Mouse (Mus musculus): ENCODE measurements around the gene Usp9x. TPM values are rescaled to one million over a fixed set of nuclear protein-coding genes. Genes with fewer than 3 reads are reported as not detected.
A peak's percentile ranks its signal among the peaks of the same experiment; 100 is the strongest.

Usp9x gene
- polyA plus RNA-seq, 1 experiment from 2014 or later: 17.2 TPM

DNA sequence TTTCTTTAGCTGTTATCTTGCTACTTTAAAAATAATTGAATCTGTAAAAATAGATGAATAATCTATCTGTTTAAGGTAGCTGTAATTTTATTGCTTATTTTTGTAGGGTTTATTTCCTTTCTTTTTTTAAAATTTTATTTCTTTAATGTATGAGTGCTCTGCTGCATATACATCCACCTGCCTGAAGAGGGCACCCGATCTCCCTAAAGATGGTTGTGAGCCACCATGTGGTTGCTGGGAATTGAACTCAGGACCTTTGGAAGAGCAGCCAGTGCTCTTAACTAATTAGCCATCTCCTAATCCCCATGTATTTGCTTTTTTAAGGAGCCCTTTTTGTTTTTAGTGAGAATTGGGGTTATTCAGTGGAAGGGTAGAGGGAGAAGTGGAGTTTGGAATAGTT lies 14.3 kb downstream of the Usp9x start:
- H3K36me3 ChIP-seq: no peaks in the 10 kb centered on the region
- H3K4me2 ChIP-seq: no peak overlapping the region
- WGBS: 59% methylated on average over 1 of the region's 1 CpGs
- H3K9ac ChIP-seq: no peak overlapping the region
- H3K27ac ChIP-seq: no peak overlapping the region
- no peaks in the 10 kb centered on the region for H3K27me3 ChIP-seq
- H3K4me1 ChIP-seq (replicated peaks): no peaks in the 10 kb centered on the region; the same call in 1 of the 2 replicates
- no peak for ATAC-seq (replicated peaks; ENCODE audit: insufficient number of reproducible peaks, insufficient read depth, low FRiP score, low read depth)
- no peak overlapping the region for H3K4me3 ChIP-seq
- H3K9me3 ChIP-seq (replicated peaks): no peaks in the 10 kb centered on the region

- Histone ChIP-seq H3K4me3 (no peak overlapping the region), H3K4me1 (replicated peaks) (no peaks in the 10 kb centered on the region), H3K27ac (no peak overlapping the region), H3K9ac (no peak overlapping the region), H3K4me2 (no peak overlapping the region), H3K36me3 (no peaks in the 10 kb centered on the region), H3K27me3 (no peaks in the 10 kb centered on the region), H3K9me3 (replicated peaks) (no peaks in the 10 kb centered on the region)
- 82% methylated on average over 1 of the region's 1 CpGs for WGBS
- no peak for ATAC-seq (replicated peaks; ENCODE audit: insufficient number of reproducible peaks, insufficient read depth, low FRiP score, low read depth)
Observed at GRCm38 (mm10) chrX:13096985-13097384, 25.7 kb downstream of the Usp9x start.

DNA sequence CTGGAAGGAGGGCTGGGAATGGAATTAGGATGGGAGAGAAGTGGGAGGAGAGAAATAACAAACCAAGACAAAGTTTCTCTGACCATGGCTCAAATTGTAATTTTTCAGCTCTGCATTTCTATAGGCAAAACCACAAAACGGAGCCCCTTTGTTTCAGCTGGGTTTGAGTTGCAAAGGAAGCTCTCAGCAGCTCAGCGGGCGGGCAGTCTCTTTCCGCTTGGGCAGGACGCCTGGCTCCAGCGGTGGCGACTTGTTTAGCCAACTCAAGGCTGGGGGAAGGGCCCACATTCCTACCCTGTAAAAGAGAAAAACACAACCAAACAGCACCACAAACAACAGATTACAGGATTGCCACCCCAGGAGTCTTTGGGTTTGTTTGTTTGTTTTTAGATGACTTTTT lies 135.2 kb downstream of the Usp9x start:
- no peak overlapping the region for H3K4me2 ChIP-seq
- no peaks in the 10 kb centered on the region; the same call in 1 of the 2 replicates for H3K27me3 ChIP-seq
- 0 out of 2 replicates have a peak, but pooled peaks cover 4% of the 10 kb centered on the region for H3K4me1 ChIP-seq (replicated peaks)
- H3K9me3 ChIP-seq (replicated peaks): no peaks in the 10 kb centered on the region
- H3K4me3 ChIP-seq: no peak overlapping the region
- H3K36me3 ChIP-seq: no peaks in the 10 kb centered on the region
- no peak for ATAC-seq (replicated peaks; ENCODE audit: insufficient number of reproducible peaks, insufficient read depth, low FRiP score, low read depth)
- no peak overlapping the region for H3K9ac ChIP-seq
- WGBS: 23% methylated on average over 7 of the region's 7 CpGs
- no peak overlapping the region for H3K27ac ChIP-seq

- Histone ChIP-seq H3K4me1 (replicated peaks) (0 out of 2 replicates have a peak, but pooled peaks cover 4% of the 10 kb centered on the region), H3K9ac (no peak overlapping the region), H3K27me3 (no peaks in the 10 kb centered on the region; the same call in 1 of the 2 replicates), H3K9me3 (replicated peaks) (no peaks in the 10 kb centered on the region), H3K27ac (no peak overlapping the region), H3K4me2 (peak overlapping the region; percentile 55), H3K4me3 (peak overlapping the region; percentile 39), H3K36me3 (no peaks in the 10 kb centered on the region)
- ATAC-seq (replicated peaks; ENCODE audit: insufficient number of reproducible peaks, insufficient read depth, low FRiP score, low read depth): peak; percentile 87
- WGBS: 22% methylated on average over 23 of the region's 23 CpGs
Observed at GRCm38 (mm10) chrX:13207512-13208341, 136.4 kb downstream of the Usp9x start.

DNA sequence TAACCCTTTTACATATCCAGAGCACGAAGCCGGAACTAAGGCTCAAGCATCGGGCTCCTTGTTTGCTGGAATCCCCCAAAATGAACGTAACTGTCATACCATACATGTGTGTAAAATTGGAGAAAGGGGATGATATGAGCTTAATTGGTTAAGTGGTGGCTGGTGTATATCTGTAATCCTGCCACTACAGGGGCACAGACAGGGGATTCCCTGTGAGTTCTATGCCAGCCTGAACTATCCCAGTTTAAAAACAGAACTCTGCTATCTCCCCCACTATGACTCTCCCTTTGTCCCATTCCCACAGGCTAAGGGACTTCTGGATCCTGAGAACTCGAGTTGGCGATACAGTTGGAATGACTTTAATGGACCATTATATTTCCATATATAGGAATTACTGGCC lies 137.1 kb downstream of the Usp9x start:
- Histone ChIP-seq H3K36me3 (no peaks in the 10 kb centered on the region), H3K27ac (no peak overlapping the region), H3K9ac (no peak overlapping the region), H3K4me1 (replicated peaks) (0 out of 2 replicates have a peak, but pooled peaks cover 4% of the 10 kb centered on the region), H3K4me2 (peak overlapping the region; percentile 55), H3K27me3 (no peaks in the 10 kb centered on the region; the same call in 1 of the 2 replicates), H3K4me3 (peak overlapping the region; percentile 39), H3K9me3 (replicated peaks) (no peaks in the 10 kb centered on the region)
- 31% methylated on average over 6 of the region's 6 CpGs for WGBS
- no peak for ATAC-seq (replicated peaks; ENCODE audit: insufficient number of reproducible peaks, insufficient read depth, low FRiP score, low read depth)

GRCm38 (mm10) chrX:13214275-13214674 lies 143.0 kb downstream of the Usp9x start:
- Histone ChIP-seq H3K27me3 (no peaks in the 10 kb centered on the region), H3K36me3 (no peaks in the 10 kb centered on the region), H3K4me3 (no peak overlapping the region), H3K4me1 (replicated peaks) (no peaks in the 10 kb centered on the region), H3K27ac (no peak overlapping the region), H3K9ac (no peak overlapping the region), H3K9me3 (replicated peaks) (no peaks in the 10 kb centered on the region), H3K4me2 (no peak overlapping the region)
- no peak for ATAC-seq (replicated peaks; ENCODE audit: insufficient number of reproducible peaks, insufficient read depth, low FRiP score, low read depth)
- WGBS: 59% methylated on average over 1 of the region's 1 CpGs

Other genes starting within 250 kb of the Usp9x start
- 68.6 and 79.6 TPM in 2 replicates for gene Ddx3x, start 209.5 kb downstream of the Usp9x start, polyA plus RNA-seq (2015; fragmentation: Nextera tagmentation; extraction: Ambion mirVana)